Mouse (Mus musculus): ENCODE measurements at regions not wholly inside any gene's neighbourhood (a gene's known extent, or its start where the extent isn't known, plus 50 kb on each side); places are given as distances from the start of the nearest gene placed in this dataset.

DNA sequence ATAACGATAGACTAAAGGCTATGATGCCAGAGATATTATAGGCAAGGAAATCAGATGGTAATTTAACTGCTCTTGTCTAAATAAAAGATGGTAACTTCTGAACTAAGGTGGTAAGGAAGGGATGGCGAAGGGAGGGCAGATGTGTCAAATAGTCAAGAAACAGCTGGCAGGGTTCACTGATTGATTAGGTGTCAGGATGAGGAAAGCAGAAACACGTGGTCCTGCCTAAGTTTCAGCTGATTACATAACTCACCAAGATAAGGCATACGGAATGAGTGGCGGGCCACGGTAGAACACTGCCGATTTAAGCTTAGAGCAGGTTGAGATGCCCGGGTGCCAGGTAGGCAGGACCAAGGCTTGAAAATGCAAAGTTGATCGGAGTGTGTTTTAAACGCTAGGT, 143.2 kb downstream of the Gm45692 start:
- DNase-seq (ENCODE audit: low spot score) (no peak), ATAC-seq (replicated peaks; ENCODE audit: low FRiP score) (no peak)
- WGBS, result 63% methylated on average over 10 of the region's 10 CpGs

GRCm38 (mm10) chr8:26264869-26265321, 145.6 kb downstream of the Gm45692 start:
- WGBS, result 59% methylated on average over 11 of the region's 11 CpGs
- Histone ChIP-seq H3K4me2 (no peak overlapping the region), H3K27me3 (replicated peaks; ENCODE audit: control insufficient read depth, insufficient read depth, low read length) (no peaks in the 10 kb centered on the region), H3K27ac (ENCODE audit: low read depth, low read length) (no peak overlapping the region), H3K9me3 (ENCODE audit: control insufficient read depth, low read length) (no peaks in the 10 kb centered on the region), H3K4me3 (ENCODE audit: low read depth, low read length) (no peak overlapping the region), H3K9ac (ENCODE audit: low read depth, low read length) (no peak overlapping the region), H3K4me1 (replicated peaks; ENCODE audit: control insufficient read depth, insufficient read depth, low read length) (no peaks in the 10 kb centered on the region), H3K36me3 (ENCODE audit: control insufficient read depth, insufficient read depth, low read length) (no peaks in the 10 kb centered on the region)
- DNase-seq (ENCODE audit: low spot score) (no peak), ATAC-seq (replicated peaks; ENCODE audit: low FRiP score) (no peak)

More for the DNA sequence above, 143.2 kb downstream of the Gm45692 start:
- Histone ChIP-seq H3K4me1 (replicated peaks; ENCODE audit: control insufficient read depth, insufficient read depth, low read length) (no peaks in the 10 kb centered on the region), H3K9ac (ENCODE audit: low read depth, low read length) (no peak overlapping the region), H3K27ac (ENCODE audit: low read depth, low read length) (no peak overlapping the region), H3K36me3 (ENCODE audit: control insufficient read depth, insufficient read depth, low read length) (no peaks in the 10 kb centered on the region), H3K9me3 (ENCODE audit: control insufficient read depth, low read length) (no peaks in the 10 kb centered on the region), H3K4me3 (ENCODE audit: low read depth, low read length) (no peak overlapping the region), H3K27me3 (replicated peaks; ENCODE audit: control insufficient read depth, insufficient read depth, low read length) (no peaks in the 10 kb centered on the region), H3K4me2 (no peak overlapping the region)

DNA sequence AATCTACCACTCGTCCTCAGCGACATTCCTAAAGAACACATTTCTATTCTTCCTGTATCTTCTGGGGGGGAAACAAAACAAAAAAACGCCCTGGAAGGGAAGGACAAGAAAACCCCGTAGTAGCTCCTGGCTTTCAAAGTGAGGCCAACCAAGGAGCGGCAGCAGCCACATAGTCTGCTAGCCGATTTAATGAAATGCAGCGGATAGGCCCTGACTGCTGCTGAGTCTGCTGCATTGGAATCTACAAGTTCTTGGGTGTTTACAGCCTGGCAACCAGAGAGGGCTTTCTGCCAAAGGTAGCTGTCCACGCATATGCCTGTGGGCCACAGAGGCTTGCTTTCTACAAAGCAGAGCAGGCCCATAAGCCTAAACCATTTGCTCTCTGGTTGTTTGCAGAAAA, 146.0 kb downstream of the Gm45692 start:
- no peaks in the 10 kb centered on the region for H3K9me3 ChIP-seq (ENCODE audit: control insufficient read depth, low read length)
- no peak overlapping the region for H3K4me3 ChIP-seq (ENCODE audit: low read depth, low read length)
- no peak for ATAC-seq (replicated peaks; ENCODE audit: low FRiP score)
- H3K4me1 ChIP-seq (replicated peaks; ENCODE audit: control insufficient read depth, insufficient read depth, low read length), result no peaks in the 10 kb centered on the region
- H3K27me3 ChIP-seq (replicated peaks; ENCODE audit: control insufficient read depth, insufficient read depth, low read length), result no peaks in the 10 kb centered on the region
- H3K9ac ChIP-seq (ENCODE audit: low read depth, low read length), result no peak overlapping the region
- H3K4me2 ChIP-seq, result no peak overlapping the region
- DNase-seq (ENCODE audit: low spot score), result no peak
- H3K36me3 ChIP-seq (ENCODE audit: control insufficient read depth, insufficient read depth, low read length), result no peaks in the 10 kb centered on the region
- 57% methylated on average over 8 of the region's 8 CpGs for WGBS
- H3K27ac ChIP-seq (ENCODE audit: low read depth, low read length), result no peak overlapping the region

GRCm38 (mm10) chr8:26266384-26266783, 147.1 kb downstream of the Gm45692 start:
- ATAC-seq (replicated peaks; ENCODE audit: low FRiP score) (no peak), DNase-seq (ENCODE audit: low spot score) (no peak)
- 60% methylated on average over 4 of the region's 4 CpGs for WGBS

GRCm38 (mm10) chr8:26267569-26267968, 148.2 kb downstream of the Gm45692 start:
- Histone ChIP-seq H3K4me1 (replicated peaks; ENCODE audit: control insufficient read depth, insufficient read depth, low read length) (0 out of 2 replicates have a peak, but pooled peaks cover under 1% of the 10 kb centered on the region), H3K27me3 (replicated peaks; ENCODE audit: control insufficient read depth, insufficient read depth, low read length) (no peaks in the 10 kb centered on the region), H3K9ac (ENCODE audit: low read depth, low read length) (no peak overlapping the region), H3K9me3 (ENCODE audit: control insufficient read depth, low read length) (no peaks in the 10 kb centered on the region), H3K27ac (ENCODE audit: low read depth, low read length) (no peak overlapping the region), H3K4me3 (ENCODE audit: low read depth, low read length) (no peak overlapping the region), H3K4me2 (no peak overlapping the region), H3K36me3 (ENCODE audit: control insufficient read depth, insufficient read depth, low read length) (no peaks in the 10 kb centered on the region)
- 80% methylated on average over 4 of the region's 4 CpGs for WGBS
- ATAC-seq (replicated peaks; ENCODE audit: low FRiP score) (no peak), DNase-seq (ENCODE audit: low spot score) (no peak)

More at GRCm38 (mm10) chr8:26266384-26266783, 147.1 kb downstream of the Gm45692 start:
- H3K9me3 ChIP-seq (ENCODE audit: control insufficient read depth, low read length), result no peaks in the 10 kb centered on the region
- no peaks in the 10 kb centered on the region for H3K36me3 ChIP-seq (ENCODE audit: control insufficient read depth, insufficient read depth, low read length)
- H3K4me1 ChIP-seq (replicated peaks; ENCODE audit: control insufficient read depth, insufficient read depth, low read length), result no peaks in the 10 kb centered on the region
- no peak overlapping the region for H3K9ac ChIP-seq (ENCODE audit: low read depth, low read length)
- no peak overlapping the region for H3K27ac ChIP-seq (ENCODE audit: low read depth, low read length)
- H3K27me3 ChIP-seq (replicated peaks; ENCODE audit: control insufficient read depth, insufficient read depth, low read length), result no peaks in the 10 kb centered on the region
- H3K4me3 ChIP-seq (ENCODE audit: low read depth, low read length), result no peak overlapping the region
- no peak overlapping the region for H3K4me2 ChIP-seq

DNA sequence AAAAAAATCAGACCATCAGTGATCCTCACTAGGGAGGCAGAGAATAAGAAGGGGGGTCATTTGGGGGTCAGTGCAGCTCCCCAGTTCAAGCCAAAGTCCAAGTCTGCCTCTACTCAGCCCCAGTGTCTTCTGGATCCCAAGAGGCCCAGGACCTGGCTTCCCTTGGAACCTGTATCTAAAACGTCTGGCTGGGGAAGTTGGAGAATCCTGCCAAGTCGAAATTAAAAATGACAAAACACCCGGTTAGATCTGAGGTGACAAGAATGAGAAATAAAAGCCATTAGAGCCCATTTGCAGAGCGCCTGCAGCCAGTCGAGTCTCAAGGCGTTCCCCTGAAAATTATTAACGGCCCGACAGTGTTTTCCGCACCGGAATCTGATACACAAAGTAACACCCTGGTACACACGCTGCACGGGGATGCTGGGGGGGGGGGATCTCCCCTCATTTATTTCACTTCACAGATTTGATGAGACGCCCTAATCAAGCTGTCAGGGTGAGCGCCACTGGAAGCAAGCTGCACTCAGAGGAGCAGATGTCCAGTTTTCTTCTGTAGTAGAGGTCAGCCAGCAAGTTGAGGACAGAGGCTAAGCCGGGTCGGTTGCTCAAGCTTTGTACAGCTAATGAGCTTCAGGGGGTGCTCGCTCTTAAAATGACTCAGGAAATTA, 149.5 kb downstream of the Gm45692 start:
- Histone ChIP-seq H3K36me3 (ENCODE audit: control insufficient read depth, insufficient read depth, low read length) (no peaks in the 10 kb centered on the region), H3K27ac (ENCODE audit: low read depth, low read length) (no peak overlapping the region), H3K4me2 (no peak overlapping the region), H3K4me1 (replicated peaks; ENCODE audit: control insufficient read depth, insufficient read depth, low read length) (peaks cover 4% of the 10 kb centered on the region; the same call in 1 of the 2 replicates), H3K9me3 (ENCODE audit: control insufficient read depth, low read length) (no peaks in the 10 kb centered on the region), H3K9ac (ENCODE audit: low read depth, low read length) (no peak overlapping the region), H3K4me3 (ENCODE audit: low read depth, low read length) (no peak overlapping the region), H3K27me3 (replicated peaks; ENCODE audit: control insufficient read depth, insufficient read depth, low read length) (0 out of 2 replicates have a peak, but pooled peaks cover 3% of the 10 kb centered on the region)
- WGBS, result 65% methylated on average over 17 of the region's 17 CpGs
- DNase-seq (ENCODE audit: low spot score) (no peak), ATAC-seq (replicated peaks; ENCODE audit: low FRiP score) (no peak)

DNA sequence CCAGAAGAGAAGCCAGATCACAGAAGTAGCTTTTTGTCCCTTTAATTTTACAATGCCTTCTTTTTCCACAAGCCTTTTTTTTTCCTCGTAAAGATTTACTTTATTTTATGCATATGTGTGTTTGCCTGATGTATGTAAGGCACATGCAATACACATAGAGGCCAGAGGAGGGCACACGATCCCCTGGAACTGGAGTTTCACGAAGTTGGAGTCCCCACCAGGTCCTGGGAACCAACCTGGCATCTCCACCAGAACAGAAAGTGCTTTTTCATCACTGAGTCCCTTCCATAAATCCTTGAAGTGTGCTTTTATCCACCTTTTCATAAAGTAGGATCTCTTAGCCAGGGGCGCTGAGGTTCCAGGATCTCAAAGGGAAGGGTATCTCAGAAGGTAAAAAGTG, 152.8 kb downstream of the Gm45692 start:
- DNase-seq (ENCODE audit: low spot score) (no peak), ATAC-seq (replicated peaks; ENCODE audit: low FRiP score) (no peak)
- H3K9ac ChIP-seq (ENCODE audit: low read depth, low read length), result no peak overlapping the region
- H3K4me1 ChIP-seq (replicated peaks; ENCODE audit: control insufficient read depth, insufficient read depth, low read length), result peaks cover 4% of the 10 kb centered on the region; the same call in 1 of the 2 replicates
- H3K4me2 ChIP-seq, result no peak overlapping the region
- 34% methylated on average over 4 of the region's 4 CpGs for WGBS
- no peak overlapping the region for H3K4me3 ChIP-seq (ENCODE audit: low read depth, low read length)
- no peaks in the 10 kb centered on the region for H3K36me3 ChIP-seq (ENCODE audit: control insufficient read depth, insufficient read depth, low read length)
- H3K27ac ChIP-seq (ENCODE audit: low read depth, low read length), result no peak overlapping the region
- H3K9me3 ChIP-seq (ENCODE audit: control insufficient read depth, low read length), result no peaks in the 10 kb centered on the region
- H3K27me3 ChIP-seq (replicated peaks; ENCODE audit: control insufficient read depth, insufficient read depth, low read length), result peaks cover 7% of the 10 kb centered on the region; the same call in 1 of the 2 replicates

- 37% methylated on average over 21 of the region's 21 CpGs for WGBS
- no peak overlapping the region for H3K4me3 ChIP-seq (ENCODE audit: low read depth, low read length)
- peaks cover 4% of the 10 kb centered on the region; the same call in 1 of the 2 replicates for H3K4me1 ChIP-seq (replicated peaks; ENCODE audit: control insufficient read depth, insufficient read depth, low read length)
- DNase-seq (ENCODE audit: low spot score) (no peak), ATAC-seq (replicated peaks; ENCODE audit: low FRiP score) (no peak)
- H3K9me3 ChIP-seq (ENCODE audit: control insufficient read depth, low read length), result no peaks in the 10 kb centered on the region
- peaks cover 7% of the 10 kb centered on the region; the same call in 1 of the 2 replicates for H3K27me3 ChIP-seq (replicated peaks; ENCODE audit: control insufficient read depth, insufficient read depth, low read length)
- H3K27ac ChIP-seq (ENCODE audit: low read depth, low read length), result no peak overlapping the region
- no peak overlapping the region for H3K4me2 ChIP-seq
- H3K9ac ChIP-seq (ENCODE audit: low read depth, low read length), result no peak overlapping the region
- H3K36me3 ChIP-seq (ENCODE audit: control insufficient read depth, insufficient read depth, low read length), result no peaks in the 10 kb centered on the region
Measured at GRCm38 (mm10) chr8:26272675-26273414, 153.5 kb downstream of the Gm45692 start.
